Mouse (Mus musculus): ENCODE data around the gene E130116L18Rik.
A peak's percentile ranks its signal among the peaks of the same experiment; 100 is the strongest.
"Not testable (repeated sequence)": the region's sequence is repeated elsewhere in the genome, so short reads cannot be mapped to it uniquely, and the experiment has no call there.

Gene E130116L18Rik

GRCm38 (mm10) chr5:25222752-25223702, at the start of gene E130116L18Rik:
TSS of gene E130116L18Rik (minus strand) at chr5:25223153.
- peak; percentile 93 for DNase-seq

- no peak for DNase-seq
Observed at GRCm38 (mm10) chr5:25268258-25268888, 45.4 kb upstream of the E130116L18Rik start.

GRCm38 (mm10) chr5:25262266-25262665, 39.3 kb upstream of the E130116L18Rik start:
- no peak for DNase-seq

- DNase-seq: no peak
Observed at GRCm38 (mm10) chr5:25261452-25261851, 38.5 kb upstream of the E130116L18Rik start.

GRCm38 (mm10) chr5:25256686-25257085, 33.7 kb upstream of the E130116L18Rik start:
- DNase-seq: no peak

- no peak for DNase-seq
Observed at GRCm38 (mm10) chr5:25254491-25254890, 31.5 kb upstream of the E130116L18Rik start.

GRCm38 (mm10) chr5:25252825-25253544, 30.0 kb upstream of the E130116L18Rik start:
- DNase-seq: no peak

- no peak for DNase-seq
Observed at GRCm38 (mm10) chr5:25252423-25252822, 29.5 kb upstream of the E130116L18Rik start.

GRCm38 (mm10) chr5:25247036-25247435, 24.1 kb upstream of the E130116L18Rik start:
- no peak for DNase-seq

- DNase-seq: no peak
Observed at GRCm38 (mm10) chr5:25246473-25246865, 23.5 kb upstream of the E130116L18Rik start.

GRCm38 (mm10) chr5:25245806-25246472, 23.0 kb upstream of the E130116L18Rik start:
- no peak for DNase-seq

GRCm38 (mm10) chr5:25243101-25243500, 20.1 kb upstream of the E130116L18Rik start:
- no peak for DNase-seq

- DNase-seq: not testable (repeated sequence)
Observed at GRCm38 (mm10) chr5:25224377-25224776, 1.4 kb upstream of the E130116L18Rik start.

GRCm38 (mm10) chr5:25221604-25222003, 1.3 kb downstream of the E130116L18Rik start, which contains the start of gene Galnt11:
TSS of gene Galnt11 (plus strand) at chr5:25221904.
- no peak for DNase-seq

- DNase-seq: no peak
Observed at GRCm38 (mm10) chr5:25215006-25215405, 7.9 kb downstream of the E130116L18Rik start.

GRCm38 (mm10) chr5:25213216-25213615, 9.7 kb downstream of the E130116L18Rik start:
- DNase-seq: not testable (repeated sequence)

GRCm38 (mm10) chr5:25211872-25212271, 11.1 kb downstream of the E130116L18Rik start:
- no peak for DNase-seq

- DNase-seq: no peak
Observed at GRCm38 (mm10) chr5:25190521-25190920, 32.4 kb downstream of the E130116L18Rik start.

- no peak for DNase-seq
Observed at GRCm38 (mm10) chr5:25188802-25189201, 34.2 kb downstream of the E130116L18Rik start.

- DNase-seq: peak; percentile 32
Observed at GRCm38 (mm10) chr5:25187727-25188126, 35.2 kb downstream of the E130116L18Rik start.

- DNase-seq: no peak
Observed at GRCm38 (mm10) chr5:25184594-25184993, 38.4 kb downstream of the E130116L18Rik start.

- no peak for DNase-seq
Observed at GRCm38 (mm10) chr5:25183595-25183994, 39.4 kb downstream of the E130116L18Rik start.
